Mouse (Mus musculus) intestine, postnatal 0 days (tissue): Measurements from ENCODE around the gene Prdm9. TPM values are rescaled to one million over a fixed set of nuclear protein-coding genes. Genes with fewer than 3 reads are reported as not detected.

Experiments used
- ATAC-seq: fragments of 200-750 bp; cut with Nextera tagmentation; 2 replicates; pipeline ENCODE4 v1.8.0; 2017; ENCODE audit warnings: mild to moderate bottlenecking, moderate TSS enrichment, moderate library complexity
- H3K27ac ChIP-seq: fragments of 300-500 bp; sonication (generic); 2 replicates; pipeline ENCODE4 v1.5.1; 2014; ENCODE audit warnings: mild to moderate bottlenecking, low read depth, low read length, moderate library complexity
- H3K27me3 ChIP-seq: fragments of 300-500 bp; sonication (generic); replicated peaks from 2 replicates; pipeline ENCODE4 v1.6.1; 2014; ENCODE audit warnings: low read length, mixed read lengths; ENCODE audit not compliant: control insufficient read depth, insufficient read depth
- H3K36me3 ChIP-seq: fragments of 300-500 bp; sonication (generic); 2 replicates; pipeline ENCODE4 v1.6.1; 2014; ENCODE audit warnings: mild to moderate bottlenecking, moderate library complexity; ENCODE audit not compliant: control insufficient read depth, insufficient read depth
- H3K4me1 ChIP-seq: fragments of 300-500 bp; sonication (generic); replicated peaks from 2 replicates; pipeline ENCODE4 v1.6.1; 2014; ENCODE audit warnings: antibody characterized with exemption, low read length, mixed read lengths; ENCODE audit not compliant: control insufficient read depth, insufficient read depth
- H3K4me2 ChIP-seq: fragments of 300-500 bp; sonication (generic); replicated peaks from 2 replicates; pipeline ENCODE4 v1.6.1; 2014; ENCODE audit warnings: low read depth, mild to moderate bottlenecking, moderate library complexity
- H3K4me3 ChIP-seq: fragments of 300-500 bp; sonication (generic); 2 replicates; pipeline ENCODE4 v1.5.1; 2014; ENCODE audit warnings: low read depth, low read length
- H3K9ac ChIP-seq: fragments of 300-500 bp; sonication (generic); 2 replicates; pipeline ENCODE4 v1.6.1; 2014; ENCODE audit warnings: mild to moderate bottlenecking, low read depth, low read length
- H3K9me3 ChIP-seq: fragments of 300-500 bp; sonication (generic); 2 replicates; pipeline ENCODE4 v1.6.1; 2016; ENCODE audit warnings: mixed run types; ENCODE audit not compliant: control insufficient read depth
- CTCF ChIP-seq: sonication (generic); IDR thresholded peaks from 2 replicates; pipeline ENCODE4 v1.5.1; 2016; ENCODE audit warnings: low read depth, mild to moderate bottlenecking, control low read depth, antibody characterized with exemption, moderate library complexity
- WGBS: fragments of 180-500 bp; shearing (Covaris S2); extraction: QIAGEN DNeasy Blood & Tissue Kit; methylation state at CpG from one replicate; pipeline ENCODE4 v1.1.7; 2014; 5-methylcytosine and 5-hydroxymethylcytosine counted together
- polyA plus RNA-seq: library from polyadenylated mRNA; unstranded; fragments of >200 nt; fragmentation: Nextera tagmentation; extraction: Ambion mirVana; gene quantifications from 2 replicates; pipeline ENCODE4 v1.2.1, GENCODE M21; 2015

Gene Prdm9
- polyA plus RNA-seq, 1 experiment from 2014 or later: 1.5 TPM

GRCm38 (mm10) chr17:15535162-15535800 lies 28.9 kb downstream of the Prdm9 start:
- 68% methylated on average over 11 of the region's 11 CpGs for WGBS
- Histone ChIP-seq H3K9me3 (no peaks in the 10 kb centered on the region), H3K27ac (no peak overlapping the region), H3K36me3 (no peaks in the 10 kb centered on the region), H3K4me3 (no peak overlapping the region), H3K9ac (no peak overlapping the region), H3K4me2 (no peak overlapping the region), H3K27me3 (peaks cover 20% of the 10 kb centered on the region; the same call in 1 of the 2 replicates), H3K4me1 (no peaks in the 10 kb centered on the region)
- ATAC-seq: no peak
- TF ChIP-seq CTCF: no peak

- H3K9ac ChIP-seq: no peak overlapping the region
- H3K4me3 ChIP-seq: no peak overlapping the region
- peak; percentile 67 for TF ChIP-seq CTCF
- no peak overlapping the region for H3K27ac ChIP-seq
- H3K4me1 ChIP-seq: 0 out of 2 replicates have a peak, but pooled peaks cover 8% of the 10 kb centered on the region
- 24% methylated on average over 5 of the region's 5 CpGs for WGBS
- H3K27me3 ChIP-seq: peaks cover 2% of the 10 kb centered on the region; the same call in 1 of the 2 replicates
- ATAC-seq: no peak
- H3K36me3 ChIP-seq: no peaks in the 10 kb centered on the region
- H3K4me2 ChIP-seq: no peak overlapping the region
- H3K9me3 ChIP-seq: no peaks in the 10 kb centered on the region
These were observed 34.0 kb downstream of the Prdm9 start for GRCm38 (mm10) chr17:15530141-15530540.

- Histone ChIP-seq H3K9ac (no peak overlapping the region), H3K27ac (no peak overlapping the region), H3K4me3 (no peak overlapping the region), H3K9me3 (no peaks in the 10 kb centered on the region), H3K36me3 (0 out of 2 replicates have a peak, but pooled peaks cover 9% of the 10 kb centered on the region), H3K4me2 (no peak overlapping the region), H3K4me1 (0 out of 2 replicates have a peak, but pooled peaks cover 8% of the 10 kb centered on the region), H3K27me3 (no peaks in the 10 kb centered on the region)
- WGBS: 78% methylated on average over 2 of the region's 2 CpGs
- no peak for ATAC-seq
- no peak for TF ChIP-seq CTCF
These were observed 35.3 kb downstream of the Prdm9 start for GRCm38 (mm10) chr17:15528887-15529286.

GRCm38 (mm10) chr17:15527811-15528136 lies 36.4 kb downstream of the Prdm9 start:
- no peak for ATAC-seq
- WGBS: 40% methylated on average over 3 of the region's 3 CpGs
- Histone ChIP-seq H3K4me3 (peak overlapping the region; percentile 66), H3K4me1 (0 out of 2 replicates have a peak, but pooled peaks cover 8% of the 10 kb centered on the region), H3K27ac (no peak overlapping the region), H3K4me2 (peak overlapping the region; percentile 81), H3K36me3 (0 out of 2 replicates have a peak, but pooled peaks cover 12% of the 10 kb centered on the region), H3K9me3 (no peaks in the 10 kb centered on the region), H3K9ac (peak overlapping the region; percentile 77), H3K27me3 (no peaks in the 10 kb centered on the region)
- no peak for TF ChIP-seq CTCF

- Histone ChIP-seq H3K27ac (peak within 1 kb of the TSS; percentile 78), H3K4me2 (peak within 1 kb of the TSS; percentile 81), H3K4me3 (peak within 1 kb of the TSS; percentile 66), H3K9ac (peak within 1 kb of the TSS; percentile 77), H3K9me3 (no peaks in the 10 kb centered on the region), H3K27me3 (no peaks in the 10 kb centered on the region), H3K36me3 (0 out of 2 replicates have a peak, but pooled peaks cover 17% of the 10 kb centered on the region), H3K4me1 (0 out of 2 replicates have a peak, but pooled peaks cover 8% of the 10 kb centered on the region)
- TF ChIP-seq CTCF: peak; percentile 61
- ATAC-seq: peak; percentile 100
- under 1% methylated on average over 55 of the region's 55 CpGs for WGBS
These were observed 37.0 kb downstream of the Prdm9 start, which contains the start of gene Pdcd2 for GRCm38 (mm10) chr17:15526986-15527810. Gene Pdcd2 (minus strand): TSS chr17:15527301.

GRCm38 (mm10) chr17:15526304-15526703 lies 37.9 kb downstream of the Prdm9 start:
- Histone ChIP-seq H3K9ac (peak overlapping the region; percentile 77), H3K36me3 (peaks cover 24% of the 10 kb centered on the region), H3K9me3 (no peaks in the 10 kb centered on the region), H3K4me2 (peak overlapping the region; percentile 81), H3K27me3 (no peaks in the 10 kb centered on the region), H3K4me1 (0 out of 2 replicates have a peak, but pooled peaks cover 8% of the 10 kb centered on the region), H3K4me3 (peak overlapping the region; percentile 66), H3K27ac (no peak overlapping the region)
- WGBS: 10% methylated on average over 10 of the region's 10 CpGs
- no peak for ATAC-seq
- TF ChIP-seq CTCF: no peak
